Mouse (Mus musculus) liver, adult 2 months (tissue): ENCODE data around the gene Zfp454.

Experiments
- CTCF ChIP-seq: fragments of 200-500 bp; IDR thresholded peaks from 2 replicates; pipeline ENCODE4 v1.5.1; 2011; ENCODE audit warnings: low read depth, low read length, control low read depth
- POLR2A ChIP-seq: fragments of 200-500 bp; IDR thresholded peaks from 2 replicates; pipeline ENCODE4 v1.6.1; 2011; ENCODE audit warnings: low read length, control low read depth; ENCODE audit not compliant: insufficient read depth; ENCODE audit errors: extremely low read depth

DNA sequence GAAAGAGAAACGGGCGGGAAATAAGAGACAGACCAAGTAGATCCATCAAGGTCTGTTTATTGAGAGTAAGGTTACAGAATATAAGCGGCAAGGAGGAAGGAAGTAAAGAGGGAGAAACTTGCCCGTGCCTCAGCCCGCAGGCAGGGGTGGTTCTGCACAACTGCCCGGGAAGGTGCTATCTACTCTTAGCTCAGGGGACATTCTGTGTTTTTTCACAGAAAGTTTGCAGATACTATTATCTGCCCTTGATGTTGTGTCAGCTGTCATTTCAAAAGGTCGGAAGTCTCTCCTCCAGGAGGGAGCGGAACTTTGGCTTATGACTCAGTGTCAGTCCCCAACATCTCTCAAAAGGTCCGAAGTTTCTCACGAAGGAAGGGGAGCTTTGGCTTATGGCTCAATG is 38.1 kb downstream of the Zfp454 start:
- TF ChIP-seq POLR2A (no peak), CTCF (no peak)
